Mouse (Mus musculus) forebrain, embryonic 12.5 days (tissue): ENCODE measurements around the gene Obsl1. TPM values are rescaled to one million over a fixed set of nuclear protein-coding genes. Genes with fewer than 3 reads are reported as not detected.
A peak's percentile ranks its signal among the peaks of the same experiment; 100 is the strongest.

ENCODE experiments used
- ATAC-seq: fragments of 200-750 bp; cut with Nextera tagmentation; 2 replicates; pipeline ENCODE4 v1.8.0; 2017; ENCODE audit warnings: moderate TSS enrichment; ENCODE audit not compliant: low FRiP score
- H3K27ac ChIP-seq: fragments of 300-500 bp; sonication (generic); 2 replicates; pipeline ENCODE4 v1.5.1; 2016; ENCODE audit warnings: mild to moderate bottlenecking
- H3K27me3 ChIP-seq: fragments of 300-500 bp; sonication (generic); 2 replicates; pipeline ENCODE4 v1.6.1; 2016; ENCODE audit warnings: mild to moderate bottlenecking
- H3K36me3 ChIP-seq: fragments of 300-500 bp; sonication (generic); replicated peaks from 2 replicates; pipeline ENCODE4 v1.6.1; 2016; ENCODE audit warnings: mild to moderate bottlenecking
- H3K4me1 ChIP-seq: fragments of 300-500 bp; sonication (generic); 2 replicates; pipeline ENCODE4 v1.6.1; 2016
- H3K4me2 ChIP-seq: fragments of 300-500 bp; sonication (generic); 2 replicates; pipeline ENCODE4 v1.6.1; 2016; ENCODE audit warnings: mild to moderate bottlenecking, moderate library complexity
- H3K4me3 ChIP-seq: fragments of 300-500 bp; sonication (generic); replicated peaks from 2 replicates; pipeline ENCODE4 v1.5.1; 2016; ENCODE audit warnings: mild to moderate bottlenecking
- H3K9ac ChIP-seq: fragments of 300-500 bp; sonication (generic); 2 replicates; pipeline ENCODE4 v1.6.1; 2016; ENCODE audit warnings: mild to moderate bottlenecking
- H3K9me3 ChIP-seq: fragments of 300-500 bp; sonication (generic); 2 replicates; pipeline ENCODE4 v1.6.1; 2016
- WGBS: fragments of 180-500 bp; shearing (Covaris S2); methylation state at CpG from one replicate; pipeline ENCODE4 v1.1.7; 2016; 5-methylcytosine and 5-hydroxymethylcytosine counted together
- polyA plus RNA-seq: library from polyadenylated mRNA; unstranded; fragments of >200 nt; fragmentation: Nextera tagmentation; extraction: Ambion mirVana; gene quantifications from 2 replicates; pipeline ENCODE4 v1.2.1, GENCODE M21; 2016

Obsl1 gene
- polyA plus RNA-seq, 1 experiment from 2014 or later, result 36.8 TPM

DNA sequence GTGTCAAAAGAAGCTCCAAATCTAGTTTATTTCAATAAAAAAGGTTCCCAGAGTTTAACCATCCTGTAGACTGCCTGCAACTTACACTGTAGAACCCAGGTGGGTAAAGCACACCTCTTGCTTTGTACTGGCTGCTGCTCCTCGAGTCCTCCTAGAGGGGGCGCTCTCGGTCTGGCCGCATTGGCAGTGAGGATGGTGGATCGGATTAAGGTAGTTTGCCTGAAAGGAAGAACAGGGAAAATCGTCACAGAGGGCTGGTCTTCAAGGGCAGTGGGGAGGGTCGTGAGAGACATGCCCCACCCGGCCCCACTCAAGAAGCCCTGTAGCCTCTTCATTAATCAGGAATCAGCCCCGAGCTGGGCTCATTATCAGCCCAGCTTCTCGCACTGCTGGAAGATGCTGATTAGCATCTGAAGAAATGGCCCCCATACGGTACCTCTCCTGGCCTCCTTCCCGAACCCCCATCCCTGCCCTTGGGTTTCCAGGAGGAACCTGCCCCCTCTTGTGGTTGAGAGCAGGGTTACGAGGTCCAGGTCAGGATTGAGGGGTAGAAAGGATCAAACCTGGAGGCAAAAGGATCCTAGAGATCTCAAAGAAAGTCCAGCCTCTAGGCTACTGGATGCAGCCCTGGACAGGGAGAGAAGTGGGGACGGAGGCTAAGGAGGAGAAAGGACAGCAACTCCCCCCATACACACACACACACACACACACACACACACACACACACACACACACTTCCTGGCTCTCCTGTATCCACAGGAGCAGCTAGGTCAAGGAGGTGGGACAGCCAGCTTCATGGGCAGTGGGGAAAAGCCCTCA is 49.3 kb downstream of the Obsl1 start:
- Histone ChIP-seq H3K9ac (no peak overlapping the region), H3K4me2 (peak overlapping the region; percentile 58; the same call in 1 of the 2 replicates), H3K4me1 (peaks cover 65% of the 10 kb centered on the region), H3K9me3 (no peaks in the 10 kb centered on the region), H3K27ac (peak overlapping the region; percentile 21), H3K4me3 (no peak overlapping the region), H3K36me3 (no peaks in the 10 kb centered on the region), H3K27me3 (peaks cover 80% of the 10 kb centered on the region)
- 0 out of 2 replicates have a peak, but pooled peaks have one; percentile 1 for ATAC-seq
- 7% methylated on average over 14 of the region's 14 CpGs for WGBS

DNA sequence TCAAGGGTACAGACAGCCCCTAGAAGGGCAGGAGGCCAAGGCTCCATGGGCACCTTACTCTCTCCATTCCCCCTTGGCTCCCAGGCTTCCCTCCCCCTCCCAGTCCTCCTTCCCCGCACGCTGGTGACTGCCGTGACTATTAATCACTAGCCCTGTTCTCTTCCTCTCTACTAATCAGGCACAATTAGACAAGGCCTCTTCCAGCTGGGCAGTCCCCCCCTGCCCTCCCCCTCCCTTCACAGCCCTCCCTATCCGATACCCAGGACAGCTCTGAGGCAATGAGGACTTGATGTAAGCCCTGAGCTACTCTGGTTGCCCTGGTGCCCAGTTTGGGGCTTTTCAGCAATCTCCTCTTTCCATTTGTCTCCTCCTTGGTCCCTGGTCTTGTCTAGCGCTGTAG is 50.3 kb downstream of the Obsl1 start:
- peak; percentile 57 for ATAC-seq
- WGBS, result 11% methylated on average over 5 of the region's 5 CpGs
- H3K4me3 ChIP-seq, result no peak overlapping the region
- no peaks in the 10 kb centered on the region for H3K9me3 ChIP-seq
- H3K4me2 ChIP-seq, result no peak overlapping the region
- no peaks in the 10 kb centered on the region for H3K36me3 ChIP-seq
- H3K9ac ChIP-seq, result no peak overlapping the region
- peak overlapping the region; percentile 36 for H3K27ac ChIP-seq
- peaks cover 72% of the 10 kb centered on the region for H3K4me1 ChIP-seq
- peaks cover 85% of the 10 kb centered on the region for H3K27me3 ChIP-seq

DNA sequence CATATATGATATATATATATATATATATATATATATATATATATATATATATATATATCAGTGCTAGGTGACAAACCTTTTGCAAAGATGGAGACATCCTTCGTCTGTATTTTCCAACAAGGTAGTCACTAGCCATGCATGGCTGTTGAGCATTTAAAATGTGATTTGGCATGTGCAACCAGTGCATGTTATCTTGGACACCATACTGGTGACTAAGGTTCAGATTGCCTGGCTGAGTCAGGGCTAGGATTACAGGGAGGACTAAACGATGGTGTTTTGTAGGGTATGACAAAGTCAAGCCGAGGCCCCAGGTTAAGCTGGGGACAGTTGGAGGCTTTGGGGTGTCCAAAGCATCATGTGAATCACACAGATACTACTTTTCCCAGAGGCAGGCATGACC is 50.8 kb downstream of the Obsl1 start:
- Histone ChIP-seq H3K4me1 (peaks cover 77% of the 10 kb centered on the region), H3K27me3 (peaks cover 90% of the 10 kb centered on the region), H3K4me3 (no peak overlapping the region), H3K27ac (peak overlapping the region; percentile 36), H3K4me2 (no peak overlapping the region), H3K36me3 (no peaks in the 10 kb centered on the region), H3K9me3 (no peaks in the 10 kb centered on the region), H3K9ac (no peak overlapping the region)
- ATAC-seq, result no peak
- WGBS, result 68% methylated on average over 3 of the region's 3 CpGs

DNA sequence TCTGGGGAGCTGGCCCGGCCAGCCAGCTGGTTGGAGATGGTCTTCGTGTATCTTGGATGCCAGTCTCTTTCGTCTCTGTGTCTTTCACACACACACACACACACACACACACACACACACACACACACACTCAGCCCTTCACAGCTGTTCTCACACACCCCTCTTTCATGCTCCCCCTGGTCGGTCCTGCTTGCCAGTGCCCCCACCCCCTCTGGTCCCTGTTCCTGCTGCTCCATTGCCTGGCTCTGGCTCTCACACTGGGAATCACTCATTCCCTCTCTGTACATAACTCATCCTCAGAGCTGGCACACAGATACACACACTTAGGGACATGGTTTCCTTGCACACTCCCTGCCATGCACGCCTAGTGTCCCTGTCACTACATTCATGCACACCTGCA is 54.4 kb downstream of the Obsl1 start:
- 70% methylated on average over 5 of the region's 5 CpGs for WGBS
- Histone ChIP-seq H3K9me3 (no peaks in the 10 kb centered on the region), H3K9ac (no peak overlapping the region), H3K36me3 (no peaks in the 10 kb centered on the region), H3K4me2 (peak overlapping the region; percentile 13; the same call in 1 of the 2 replicates), H3K4me3 (no peak overlapping the region), H3K4me1 (peaks cover 87% of the 10 kb centered on the region), H3K27ac (no peak overlapping the region), H3K27me3 (peaks cover 95% of the 10 kb centered on the region)
- no peak for ATAC-seq

DNA sequence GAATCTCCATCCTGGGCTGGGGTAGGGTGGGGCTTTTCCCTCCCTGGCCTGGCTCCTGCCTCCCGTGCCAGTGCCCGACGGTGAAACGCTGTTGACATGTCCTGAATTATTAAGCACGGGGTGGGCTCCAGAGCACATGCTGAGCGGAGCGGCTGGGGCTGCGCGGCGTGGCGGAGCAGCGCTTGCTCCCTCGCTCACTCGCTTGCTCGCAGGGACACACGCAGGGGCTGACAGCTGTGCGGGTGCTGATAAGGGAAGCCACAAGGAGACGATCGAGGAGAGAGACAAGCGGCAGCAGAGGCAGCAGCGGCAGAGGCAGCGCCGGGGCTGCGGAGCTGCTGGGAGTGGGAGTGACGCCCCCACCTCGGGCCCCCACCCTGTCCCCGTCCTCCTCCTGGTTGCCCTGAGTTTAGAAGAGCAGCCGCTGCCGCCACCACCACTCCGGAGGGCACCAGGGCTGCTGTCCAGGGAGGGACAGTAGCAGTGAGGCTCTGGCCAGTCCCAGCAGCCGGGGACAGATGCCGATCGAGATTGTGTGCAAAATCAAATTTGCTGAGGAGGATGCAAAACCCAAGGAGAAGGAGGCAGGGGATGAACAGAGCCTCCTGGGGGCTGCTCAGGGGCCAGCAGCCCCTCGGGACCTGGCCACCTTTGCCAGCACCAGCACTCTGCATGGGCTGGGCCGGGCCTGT is 55.8 kb downstream of the Obsl1 start, which contains the start of gene Asic4:
Gene Asic4 (plus strand): TSS at position 123 of the 692 bp plus-strand sequence.
- 2% methylated on average over 34 of the region's 35 CpGs for WGBS
- Histone ChIP-seq H3K9me3 (no peaks in the 10 kb centered on the region), H3K9ac (peak within 1 kb of the TSS; percentile 56), H3K4me1 (peaks cover 87% of the 10 kb centered on the region), H3K27me3 (peaks cover 92% of the 10 kb centered on the region), H3K4me2 (peak within 1 kb of the TSS; percentile 58), H3K27ac (0 out of 2 replicates have a peak within 1 kb of the TSS, but pooled peaks have one; percentile 15), H3K36me3 (no peaks in the 10 kb centered on the region), H3K4me3 (peak within 1 kb of the TSS; percentile 33)
- no peak for ATAC-seq

DNA sequence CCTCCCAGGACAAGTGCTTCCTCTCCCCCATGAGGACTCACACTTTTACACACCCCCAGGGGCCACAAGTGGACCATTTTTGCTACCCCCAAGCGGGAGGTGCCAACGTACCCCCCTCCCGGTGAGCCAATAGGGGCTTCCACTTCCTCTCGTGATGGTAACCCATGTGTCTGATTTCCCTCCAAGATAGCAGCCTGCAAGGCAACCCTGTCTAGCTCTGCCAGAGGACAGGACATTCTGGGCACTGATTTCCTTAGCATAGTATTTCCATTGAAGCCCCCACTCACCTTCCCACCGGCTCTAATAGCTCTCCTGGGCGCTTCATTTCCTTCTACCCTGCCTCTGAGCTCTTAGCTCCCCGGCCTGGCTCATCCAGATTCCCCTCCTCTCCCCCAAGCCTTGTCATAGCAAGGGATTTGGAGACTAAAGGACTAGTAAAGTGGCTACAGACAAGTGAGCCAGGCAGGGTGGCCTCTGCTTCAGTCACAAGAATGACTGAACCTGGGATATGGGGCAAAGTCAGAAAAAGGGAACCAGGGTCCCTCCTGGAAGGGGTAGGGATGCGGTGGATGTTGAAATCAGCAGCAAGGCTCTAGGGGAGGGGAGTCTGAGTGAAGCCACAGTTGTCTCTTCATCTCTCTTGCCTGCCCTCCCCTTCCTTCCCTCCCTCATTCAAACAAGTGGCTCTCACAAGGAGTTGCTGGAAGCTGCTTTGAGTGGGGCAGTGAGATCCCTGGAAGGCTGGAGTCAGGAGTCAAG is 56.7 kb downstream of the Obsl1 start:
- no peak overlapping the region; the same call in none of the 2 replicates for H3K9ac ChIP-seq
- peak overlapping the region; percentile 33 for H3K4me3 ChIP-seq
- WGBS, result 5% methylated on average over 8 of the region's 8 CpGs
- no peak for ATAC-seq
- no peaks in the 10 kb centered on the region for H3K9me3 ChIP-seq
- peaks cover 89% of the 10 kb centered on the region for H3K4me1 ChIP-seq
- no peaks in the 10 kb centered on the region for H3K36me3 ChIP-seq
- peak overlapping the region; percentile 58 for H3K4me2 ChIP-seq
- H3K27me3 ChIP-seq, result peaks cover 97% of the 10 kb centered on the region
- no peak overlapping the region for H3K27ac ChIP-seq

DNA sequence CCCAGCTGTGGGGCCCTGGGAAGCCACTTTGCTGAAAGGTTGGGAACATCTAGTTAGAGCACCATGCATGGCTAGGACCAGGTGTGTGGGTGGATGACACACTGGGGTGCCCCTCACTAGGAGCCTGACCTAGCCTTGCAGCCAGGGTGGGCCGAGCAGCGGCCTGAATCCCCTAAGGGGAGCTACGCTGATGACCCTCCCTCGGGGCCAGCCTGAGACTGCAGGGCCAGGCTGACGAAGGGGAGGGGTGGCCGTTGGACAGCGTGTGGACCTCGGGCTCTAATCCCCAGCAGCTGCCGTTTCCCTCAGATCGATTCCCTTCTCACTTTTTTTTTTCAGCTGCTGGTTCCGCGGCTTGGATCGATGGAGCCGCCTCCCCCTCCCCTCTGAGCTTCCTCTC is 57.3 kb downstream of the Obsl1 start:
- Histone ChIP-seq H3K4me2 (peak overlapping the region; percentile 58), H3K36me3 (no peaks in the 10 kb centered on the region), H3K27ac (0 out of 2 replicates have a peak overlapping the region, but pooled peaks have one; percentile 50), H3K9ac (no peak overlapping the region), H3K4me3 (no peak overlapping the region), H3K4me1 (peaks cover 91% of the 10 kb centered on the region), H3K27me3 (peaks cover 97% of the 10 kb centered on the region), H3K9me3 (no peaks in the 10 kb centered on the region)
- ATAC-seq, result no peak
- WGBS, result 2% methylated on average over 14 of the region's 14 CpGs

DNA sequence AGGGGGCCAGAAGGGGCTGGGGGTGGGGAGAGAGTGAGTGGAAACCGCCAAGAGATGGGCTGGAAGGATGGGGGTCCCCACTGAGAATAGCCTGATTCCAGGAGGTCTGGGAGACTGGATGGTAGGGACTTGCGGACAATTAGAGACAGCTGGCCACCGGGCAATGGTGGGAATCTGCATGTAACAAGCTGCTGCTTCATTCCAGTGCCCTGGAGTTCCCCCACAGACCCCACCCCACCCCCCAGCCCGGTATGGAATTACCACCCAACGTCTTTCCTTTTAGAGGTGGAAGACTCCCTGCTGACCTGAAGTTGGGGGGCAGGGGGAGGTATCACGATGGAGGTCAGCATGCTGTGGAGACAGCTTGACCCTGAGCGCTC is 58.2 kb downstream of the Obsl1 start:
- Histone ChIP-seq H3K4me1 (peaks cover 92% of the 10 kb centered on the region), H3K9me3 (no peaks in the 10 kb centered on the region), H3K27ac (peak overlapping the region; percentile 78), H3K27me3 (peaks cover 89% of the 10 kb centered on the region), H3K9ac (0 out of 2 replicates have a peak overlapping the region, but pooled peaks have one; percentile 14), H3K4me2 (peak overlapping the region; percentile 58), H3K4me3 (no peak overlapping the region; the same call in 1 of the 2 replicates), H3K36me3 (no peaks in the 10 kb centered on the region)
- 1% methylated on average over 7 of the region's 7 CpGs for WGBS
- ATAC-seq, result peak; percentile 1; the same call in 1 of the 2 replicates

DNA sequence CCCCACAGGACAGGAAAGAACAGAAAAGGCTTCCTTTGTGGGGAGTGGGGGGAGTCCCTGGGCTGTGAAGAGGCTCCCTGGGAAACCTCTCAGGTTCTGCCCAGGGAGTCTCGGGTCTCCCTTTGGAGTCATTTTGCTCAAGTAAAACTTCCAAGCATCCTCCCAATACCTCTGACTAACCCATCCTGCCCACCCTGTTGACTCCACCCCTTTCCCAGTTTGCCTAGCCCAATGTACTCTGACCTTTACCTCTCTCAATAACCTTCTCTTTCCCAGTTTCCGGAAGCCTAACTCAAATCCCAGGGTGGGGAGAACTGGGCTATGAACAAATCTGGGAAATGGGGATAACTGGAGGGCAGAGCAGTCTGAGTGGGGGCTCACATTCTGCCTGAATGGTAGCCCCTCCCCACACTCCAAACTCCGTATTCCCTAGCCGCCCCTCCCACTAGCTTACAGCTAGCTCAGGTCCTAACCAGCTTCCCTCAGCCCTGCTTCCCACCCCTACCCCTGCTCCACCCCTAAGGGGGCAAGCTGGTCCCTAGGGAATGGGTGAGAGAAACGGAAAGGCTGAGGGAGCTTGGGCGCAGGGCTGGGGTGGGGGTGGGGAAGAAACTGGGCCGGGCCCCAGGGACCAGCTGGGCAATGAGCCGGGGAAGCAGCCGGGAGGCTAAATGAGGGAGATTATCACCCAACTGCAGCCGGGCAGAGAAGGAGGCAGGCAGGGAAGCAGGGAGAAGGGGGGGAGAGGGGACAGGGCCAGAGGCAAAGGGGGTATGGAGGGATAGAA is 58.8 kb downstream of the Obsl1 start:
- Histone ChIP-seq H3K27ac (peak overlapping the region; percentile 78), H3K27me3 (peaks cover 83% of the 10 kb centered on the region), H3K4me1 (peaks cover 93% of the 10 kb centered on the region), H3K9me3 (no peaks in the 10 kb centered on the region), H3K9ac (0 out of 2 replicates have a peak overlapping the region, but pooled peaks have one; percentile 14), H3K36me3 (no peaks in the 10 kb centered on the region), H3K4me2 (peak overlapping the region; percentile 58), H3K4me3 (no peak overlapping the region; the same call in 1 of the 2 replicates)
- WGBS, result 4% methylated on average over 10 of the region's 10 CpGs
- ATAC-seq, result peak; percentile 19; the same call in 1 of the 2 replicates

DNA sequence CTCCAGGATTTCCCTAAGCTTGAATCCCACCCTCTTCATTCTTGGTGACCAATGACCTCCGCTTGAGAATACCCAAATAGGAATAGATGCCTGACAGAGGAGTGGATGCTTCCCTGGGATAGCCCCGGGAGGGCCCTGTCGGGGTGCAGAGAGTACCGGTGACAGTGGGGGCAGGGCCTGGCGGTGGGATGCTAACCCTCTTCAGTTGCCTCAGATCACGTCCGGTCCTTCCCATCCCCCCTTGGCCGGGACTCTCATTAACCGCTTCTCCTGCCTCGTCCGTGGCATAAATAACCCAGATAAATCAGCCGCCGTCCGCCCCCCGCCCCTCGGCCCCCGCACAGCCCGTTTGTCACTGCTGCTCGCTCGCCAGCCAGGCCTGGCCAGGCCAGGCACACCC is 59.6 kb downstream of the Obsl1 start:
- no peaks in the 10 kb centered on the region for H3K36me3 ChIP-seq
- ATAC-seq, result peak; percentile 23; the same call in 1 of the 2 replicates
- H3K4me1 ChIP-seq, result peaks cover 95% of the 10 kb centered on the region
- no peak overlapping the region for H3K4me3 ChIP-seq
- H3K27ac ChIP-seq, result peak overlapping the region; percentile 78
- H3K27me3 ChIP-seq, result peaks cover 75% of the 10 kb centered on the region
- WGBS, result 3% methylated on average over 20 of the region's 20 CpGs
- H3K4me2 ChIP-seq, result peak overlapping the region; percentile 50
- no peaks in the 10 kb centered on the region for H3K9me3 ChIP-seq
- H3K9ac ChIP-seq, result peak overlapping the region; percentile 25; the same call in 1 of the 2 replicates
